Mouse (Mus musculus): Measurements from ENCODE around the gene Aco2. TPM values are rescaled to one million over a fixed set of nuclear protein-coding genes. Genes with fewer than 3 reads are reported as not detected.
A peak's percentile ranks its signal among the peaks of the same experiment; 100 is the strongest.

Gene Aco2
- polyA plus RNA-seq, 2 experiments: 72.1 to 85.0 TPM

- DNase-seq (ENCODE audit: low read depth in 3 of 3, low spot score in 3 of 3) (peak; percentile 39 to 55 (median 45)), ATAC-seq (ENCODE audit: insufficient read depth) (peak; percentile 53)
- Histone ChIP-seq H3K4me1 (replicated peaks; ENCODE audit: control insufficient read depth in 2 of 2, insufficient read depth in 2 of 2, low read length in 1 of 2) (peaks cover 14 to 21% of the 10 kb centered on the region in 2 experiments; a peak in 3 of 4 replicates), H3K9ac (replicated peaks) (peak overlapping the region; percentile 70), H3K4me3 (ENCODE audit: insufficient read depth in 1 of 2, low read depth in 2 of 2, low read length in 2 of 2) (peak overlapping the region; percentile 66 to 72), H3K9me3 (ENCODE audit: control insufficient read depth, low read length) (no peaks in the 10 kb centered on the region), H3K27ac (peak overlapping the region; percentile 75), H3K4me2 (ENCODE audit: low read depth) (peak overlapping the region; percentile 80), H3K27me3 (ENCODE audit: control insufficient read depth, insufficient read depth, low read length) (no peaks in the 10 kb centered on the region), H3K36me3 (replicated peaks; ENCODE audit: control insufficient read depth, insufficient read depth, low read depth) (peaks cover 2% of the 10 kb centered on the region)
- TF ChIP-seq EP300 (IDR thresholded peaks at IDR 0.05; ENCODE audit: low read depth): no peak; the same call in 1 of the 2 replicates
- WGBS (ENCODE audit: insufficient replicate concordance): 33% methylated on average over 11 of the region's 11 CpGs
Observed at GRCm38 (mm10) chr15:81924933-81925332, 52.8 kb downstream of the Aco2 start.

- H3K9me3 ChIP-seq (ENCODE audit: control insufficient read depth, low read length): no peaks in the 10 kb centered on the region
- ATAC-seq (ENCODE audit: insufficient read depth) (peak; percentile 90), DNase-seq (ENCODE audit: low read depth in 3 of 3, low spot score in 3 of 3) (peak; percentile 91 to 95 (median 94))
- peaks cover 2% of the 10 kb centered on the region for H3K36me3 ChIP-seq (replicated peaks; ENCODE audit: control insufficient read depth, insufficient read depth, low read depth)
- 1% methylated on average over 54 of the region's 54 CpGs for WGBS (ENCODE audit: insufficient replicate concordance)
- H3K4me3 ChIP-seq (ENCODE audit: insufficient read depth in 1 of 2, low read depth in 2 of 2, low read length in 2 of 2): peak within 1 kb of the TSS; percentile 66 to 72
- H3K4me2 ChIP-seq (ENCODE audit: low read depth): peak within 1 kb of the TSS; percentile 80
- peaks cover 14 to 21% of the 10 kb centered on the region in 2 experiments; a peak in 3 of 4 replicates for H3K4me1 ChIP-seq (replicated peaks; ENCODE audit: control insufficient read depth in 2 of 2, insufficient read depth in 2 of 2, low read length in 1 of 2)
- no peaks in the 10 kb centered on the region for H3K27me3 ChIP-seq (ENCODE audit: control insufficient read depth, insufficient read depth, low read length)
- TF ChIP-seq EP300 (IDR thresholded peaks at IDR 0.05; ENCODE audit: low read depth) (no peak), CTCF (IDR thresholded peaks at IDR 0.05; ENCODE audit: low read depth) (no peak)
- H3K9ac ChIP-seq (replicated peaks): peak within 1 kb of the TSS; percentile 70
- peak within 1 kb of the TSS; percentile 75 for H3K27ac ChIP-seq
Observed at GRCm38 (mm10) chr15:81925760-81926445, 53.8 kb downstream of the Aco2 start, which contains the start of gene Polr3h. Gene Polr3h (minus strand): TSS chr15:81926240.

GRCm38 (mm10) chr15:81926446-81926822 lies 54.3 kb downstream of the Aco2 start:
- H3K9me3 ChIP-seq (ENCODE audit: control insufficient read depth, low read length): no peaks in the 10 kb centered on the region
- H3K9ac ChIP-seq (replicated peaks): no peak overlapping the region
- peaks cover 2% of the 10 kb centered on the region for H3K36me3 ChIP-seq (replicated peaks; ENCODE audit: control insufficient read depth, insufficient read depth, low read depth)
- DNase-seq (ENCODE audit: low read depth in 3 of 3, low spot score in 3 of 3): no peak
- peak overlapping the region; percentile 80 for H3K4me2 ChIP-seq (ENCODE audit: low read depth)
- H3K27ac ChIP-seq: no peak overlapping the region
- ATAC-seq (ENCODE audit: insufficient read depth): no peak
- peaks cover 14 to 21% of the 10 kb centered on the region in 2 experiments; a peak in 3 of 4 replicates for H3K4me1 ChIP-seq (replicated peaks; ENCODE audit: control insufficient read depth in 2 of 2, insufficient read depth in 2 of 2, low read length in 1 of 2)
- no peak overlapping the region; a peak in 1 of 4 replicates for H3K4me3 ChIP-seq (ENCODE audit: insufficient read depth in 1 of 2, low read depth in 2 of 2, low read length in 2 of 2)
- WGBS (ENCODE audit: insufficient replicate concordance): 37% methylated on average over 9 of the region's 9 CpGs
- no peaks in the 10 kb centered on the region for H3K27me3 ChIP-seq (ENCODE audit: control insufficient read depth, insufficient read depth, low read length)
- TF ChIP-seq CTCF (IDR thresholded peaks at IDR 0.05; ENCODE audit: low read depth) (no peak), EP300 (IDR thresholded peaks at IDR 0.05; ENCODE audit: low read depth) (no peak)

- DNase-seq (ENCODE audit: low read depth in 3 of 3, low spot score in 3 of 3): no peak
- Histone ChIP-seq H3K9ac (replicated peaks) (no peak overlapping the region), H3K4me2 (ENCODE audit: low read depth) (no peak overlapping the region), H3K27ac (no peak overlapping the region), H3K27me3 (ENCODE audit: control insufficient read depth, insufficient read depth, low read length) (no peaks in the 10 kb centered on the region), H3K9me3 (ENCODE audit: control insufficient read depth, low read length) (no peaks in the 10 kb centered on the region), H3K4me1 (replicated peaks; ENCODE audit: control insufficient read depth in 2 of 2, insufficient read depth in 2 of 2, low read length in 1 of 2) (peaks cover 14 to 21% of the 10 kb centered on the region in 2 experiments; a peak in 3 of 4 replicates), H3K4me3 (ENCODE audit: insufficient read depth in 1 of 2, low read depth in 2 of 2, low read length in 2 of 2) (no peak overlapping the region), H3K36me3 (replicated peaks; ENCODE audit: control insufficient read depth, insufficient read depth, low read depth) (peaks cover 2% of the 10 kb centered on the region)
- no peak for ATAC-seq (ENCODE audit: insufficient read depth)
- TF ChIP-seq CTCF (IDR thresholded peaks at IDR 0.05; ENCODE audit: low read depth) (no peak), EP300 (IDR thresholded peaks at IDR 0.05; ENCODE audit: low read depth) (no peak)
- 35% methylated on average over 4 of the region's 4 CpGs for WGBS (ENCODE audit: insufficient replicate concordance)
Observed at GRCm38 (mm10) chr15:81927741-81928140, 55.6 kb downstream of the Aco2 start.

DNA sequence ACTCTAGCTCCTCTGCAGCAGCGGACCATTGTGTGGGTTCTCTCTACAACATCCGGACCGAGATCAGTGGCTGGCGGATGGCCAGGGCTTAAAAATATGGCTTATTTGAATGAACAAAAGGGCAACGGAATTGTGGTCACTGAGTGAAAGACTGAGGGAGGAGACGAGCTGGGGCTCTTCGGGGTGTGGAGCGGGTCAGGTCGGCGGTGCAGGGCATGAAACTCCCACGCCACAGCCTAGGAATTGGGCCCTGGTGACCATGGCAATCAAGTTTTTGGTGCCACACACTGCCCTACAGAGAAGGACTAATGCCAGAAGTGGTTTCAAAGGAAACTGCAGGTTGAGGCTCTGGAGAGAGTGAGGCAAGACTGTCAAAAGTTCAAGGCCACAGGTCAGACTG lies 56.2 kb downstream of the Aco2 start:
- H3K4me3 ChIP-seq (ENCODE audit: insufficient read depth in 1 of 2, low read depth in 2 of 2, low read length in 2 of 2): no peak overlapping the region
- H3K9me3 ChIP-seq (ENCODE audit: control insufficient read depth, low read length): no peaks in the 10 kb centered on the region
- H3K27ac ChIP-seq: no peak overlapping the region; the same call in 1 of the 2 replicates
- H3K27me3 ChIP-seq (ENCODE audit: control insufficient read depth, insufficient read depth, low read length): no peaks in the 10 kb centered on the region
- DNase-seq (ENCODE audit: low read depth in 3 of 3, low spot score in 3 of 3) (no peak), ATAC-seq (ENCODE audit: insufficient read depth) (no peak)
- no peak overlapping the region for H3K4me2 ChIP-seq (ENCODE audit: low read depth)
- no peak for TF ChIP-seq EP300 (IDR thresholded peaks at IDR 0.05; ENCODE audit: low read depth)
- no peak for TF ChIP-seq CTCF (IDR thresholded peaks at IDR 0.05; ENCODE audit: low read depth)
- H3K9ac ChIP-seq (replicated peaks): no peak overlapping the region
- H3K36me3 ChIP-seq (replicated peaks; ENCODE audit: control insufficient read depth, insufficient read depth, low read depth): peaks cover 2% of the 10 kb centered on the region
- WGBS (ENCODE audit: insufficient replicate concordance): 49% methylated on average over 11 of the region's 11 CpGs
- H3K4me1 ChIP-seq (replicated peaks; ENCODE audit: control insufficient read depth in 2 of 2, insufficient read depth in 2 of 2, low read length in 1 of 2): peaks cover 14 to 23% of the 10 kb centered on the region in 2 experiments; a peak in 3 of 4 replicates

Data from liver, embryonic 14.5 days (tissue).